Mouse (Mus musculus) thymus, adult 2 months (tissue): ENCODE data around the gene Baz2b. TPM values are rescaled to one million over a fixed set of nuclear protein-coding genes. Genes with fewer than 3 reads are reported as not detected.

Experiments
- DNase-seq: peaks from one replicate; pipeline ENCODE4 v3.0.0; 2021
- H3K27ac ChIP-seq: fragments of 200-500 bp; 2 replicates; pipeline ENCODE4 v1.5.1; 2012; ENCODE audit warnings: low read length, control low read depth; ENCODE audit not compliant: control insufficient read depth, insufficient read depth
- H3K27me3 ChIP-seq: fragments of 200-500 bp; 2 replicates; pipeline ENCODE4 v1.6.1; 2012; ENCODE audit warnings: mild to moderate bottlenecking, low read length, moderate library complexity, mixed read lengths; ENCODE audit not compliant: control insufficient read depth, insufficient read depth
- H3K36me3 ChIP-seq: fragments of 200-500 bp; 2 replicates; pipeline ENCODE4 v1.6.1; 2012; ENCODE audit warnings: mild to moderate bottlenecking, low read length, moderate library complexity; ENCODE audit not compliant: control insufficient read depth, insufficient read depth
- H3K4me1 ChIP-seq: fragments of 200-500 bp; replicated peaks from 2 replicates; pipeline ENCODE4 v1.6.1; 2012; ENCODE audit warnings: low read length; ENCODE audit not compliant: control insufficient read depth, insufficient read depth
- H3K4me3 ChIP-seq: fragments of 200-500 bp; 2 replicates; pipeline ENCODE4 v1.5.1; 2012; ENCODE audit warnings: mild to moderate bottlenecking, low read length, control low read depth, moderate library complexity; ENCODE audit not compliant: control insufficient read depth, insufficient read depth
- CTCF ChIP-seq: fragments of 200-500 bp; IDR thresholded peaks from 2 replicates; pipeline ENCODE4 v1.5.1; 2012; ENCODE audit warnings: mild to moderate bottlenecking, control low read depth, low read length, moderate library complexity, borderline replicate concordance; ENCODE audit not compliant: control insufficient read depth, poor library complexity, insufficient read depth; ENCODE audit errors: extremely low read depth
- POLR2A ChIP-seq: fragments of 200-500 bp; IDR thresholded peaks from 2 replicates; pipeline ENCODE4 v1.6.1; 2012; ENCODE audit warnings: mild to moderate bottlenecking, low read length, control low read depth, moderate library complexity; ENCODE audit not compliant: control insufficient read depth, poor library complexity, insufficient read depth; ENCODE audit errors: extremely low read depth
- WGBS: fragments of 180-500 bp; shearing (Covaris S2); methylation state at CpG from one replicate; pipeline ENCODE4 v1.1.7; 2018; 5-methylcytosine and 5-hydroxymethylcytosine counted together
- polyA plus RNA-seq: library from polyadenylated mRNA; depleted of rRNA; stranded (reverse); fragments of >200 nt; gene quantifications from 2 replicates; pipeline ENCODE4 v1.2.3, GENCODE M21; 2012

The Baz2b gene
- polyA plus RNA-seq, 1 experiment = 25.9 TPM

- no peaks in the 10 kb centered on the region for H3K36me3 ChIP-seq
- WGBS = 92% methylated on average over 10 of the region's 10 CpGs
- no peak for DNase-seq
- H3K27ac ChIP-seq = no peak overlapping the region
- H3K4me1 ChIP-seq = peaks cover 12% of the 10 kb centered on the region
- H3K4me3 ChIP-seq = no peak overlapping the region
- TF ChIP-seq POLR2A (no peak), CTCF (no peak)
- no peaks in the 10 kb centered on the region for H3K27me3 ChIP-seq
Measured at GRCm38 (mm10) chr2:60054808-60055535, 154.7 kb downstream of the Baz2b start.

DNA sequence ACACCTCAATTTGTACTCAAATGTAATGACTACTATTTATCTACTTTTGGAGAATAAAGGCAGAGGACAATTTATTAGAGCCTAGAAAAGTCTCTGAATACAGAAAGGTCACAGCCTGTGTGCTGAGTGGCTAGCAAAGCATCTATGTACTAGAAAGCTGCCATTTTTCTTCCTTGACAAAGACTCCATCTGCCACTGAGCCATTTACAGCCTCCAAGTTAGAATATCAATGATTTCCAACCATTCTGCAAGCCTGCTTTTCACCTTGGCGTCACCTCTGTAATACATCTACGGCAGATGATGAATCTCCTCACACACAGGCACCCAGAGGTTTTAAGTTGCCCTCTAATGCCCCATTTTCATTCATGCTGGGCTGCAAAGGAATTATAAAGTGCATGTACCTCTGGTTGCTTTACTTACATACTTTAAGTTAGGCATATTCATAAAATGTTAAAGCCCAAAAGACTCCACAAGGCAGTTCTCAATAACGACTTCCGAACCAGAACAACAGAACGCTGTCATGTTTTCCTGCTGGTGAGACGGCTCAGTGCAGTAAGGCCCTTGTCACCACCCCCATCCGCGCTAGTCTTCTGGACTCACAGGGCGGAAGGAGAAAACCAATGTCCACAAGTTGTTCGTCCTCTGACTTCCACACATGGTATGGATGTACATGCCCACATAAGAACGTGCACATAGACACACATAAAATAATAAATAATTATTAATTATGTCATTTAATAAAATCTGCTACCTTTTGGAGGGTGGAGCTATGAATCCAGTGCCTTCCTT lies 156.2 kb downstream of the Baz2b start:
- Histone ChIP-seq H3K27ac (no peak overlapping the region), H3K4me3 (no peak overlapping the region), H3K27me3 (no peaks in the 10 kb centered on the region), H3K36me3 (no peaks in the 10 kb centered on the region), H3K4me1 (peaks cover 16% of the 10 kb centered on the region)
- DNase-seq = no peak
- TF ChIP-seq POLR2A (no peak), CTCF (no peak)
- 97% methylated on average over 11 of the region's 11 CpGs for WGBS

- 56% methylated on average over 9 of the region's 9 CpGs for WGBS
- H3K4me1 ChIP-seq = peaks cover 10% of the 10 kb centered on the region
- no peak for DNase-seq
Measured at GRCm38 (mm10) chr2:60050667-60051460, 158.8 kb downstream of the Baz2b start.

GRCm38 (mm10) chr2:60049889-60050288 lies 159.8 kb downstream of the Baz2b start:
- TF ChIP-seq CTCF = no peak
- TF ChIP-seq POLR2A = no peak
- DNase-seq = no peak
- 35% methylated on average over 4 of the region's 4 CpGs for WGBS
- Histone ChIP-seq H3K27me3 (no peaks in the 10 kb centered on the region), H3K36me3 (no peaks in the 10 kb centered on the region), H3K4me1 (peaks cover 10% of the 10 kb centered on the region), H3K4me3 (no peak overlapping the region), H3K27ac (no peak overlapping the region)

More at GRCm38 (mm10) chr2:60050667-60051460, 158.8 kb downstream of the Baz2b start:
- H3K36me3 ChIP-seq = no peaks in the 10 kb centered on the region
- no peak overlapping the region; the same call in 1 of the 2 replicates for H3K27ac ChIP-seq
- H3K4me3 ChIP-seq = no peak overlapping the region
- H3K27me3 ChIP-seq = no peaks in the 10 kb centered on the region
- no peak for TF ChIP-seq CTCF
- TF ChIP-seq POLR2A = no peak

- Histone ChIP-seq H3K4me3 (no peak overlapping the region), H3K27me3 (no peaks in the 10 kb centered on the region), H3K4me1 (peaks cover 10% of the 10 kb centered on the region), H3K27ac (no peak overlapping the region), H3K36me3 (no peaks in the 10 kb centered on the region)
- 96% methylated on average over 9 of the region's 9 CpGs for WGBS
- TF ChIP-seq POLR2A = no peak
- no peak for TF ChIP-seq CTCF
- no peak for DNase-seq
Measured at GRCm38 (mm10) chr2:60049351-60049750, 160.3 kb downstream of the Baz2b start.

DNA sequence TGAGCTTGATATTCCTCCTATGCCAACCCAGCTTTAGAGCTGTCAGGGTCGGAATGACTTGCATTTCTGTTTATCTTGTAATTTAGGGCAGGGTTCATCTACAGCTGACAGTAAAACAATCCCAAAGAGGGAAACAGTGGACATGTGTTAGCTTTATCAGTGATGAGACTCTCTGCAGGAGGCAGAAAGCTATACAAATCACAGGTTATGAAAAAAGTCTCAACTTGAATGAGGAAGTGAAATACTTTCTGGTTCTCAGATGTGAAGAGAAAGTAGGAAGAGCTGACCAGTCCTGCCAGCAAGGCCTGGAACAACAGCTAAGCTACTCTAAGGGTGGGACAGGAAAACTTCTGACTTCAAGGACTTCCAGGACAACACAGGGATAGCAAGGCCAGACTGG lies 163.6 kb downstream of the Baz2b start:
- no peak overlapping the region for H3K4me3 ChIP-seq
- H3K27ac ChIP-seq = no peak overlapping the region
- DNase-seq = no peak
- 83% methylated on average over 1 of the region's 1 CpGs for WGBS
- no peaks in the 10 kb centered on the region for H3K27me3 ChIP-seq
- TF ChIP-seq CTCF (no peak), POLR2A (no peak)
- H3K36me3 ChIP-seq = no peaks in the 10 kb centered on the region
- peaks cover 6% of the 10 kb centered on the region for H3K4me1 ChIP-seq
